Mouse (Mus musculus): Measurements from ENCODE around the gene Gxylt1. TPM values are rescaled to one million over a fixed set of nuclear protein-coding genes. Genes with fewer than 3 reads are reported as not detected.
"Not testable (repeated sequence)": the region's sequence is repeated elsewhere in the genome, so short reads cannot be mapped to it uniquely, and the experiment has no call there.

The Gxylt1 gene
- polyA plus RNA-seq, 1 experiment = 5.6 TPM

DNA sequence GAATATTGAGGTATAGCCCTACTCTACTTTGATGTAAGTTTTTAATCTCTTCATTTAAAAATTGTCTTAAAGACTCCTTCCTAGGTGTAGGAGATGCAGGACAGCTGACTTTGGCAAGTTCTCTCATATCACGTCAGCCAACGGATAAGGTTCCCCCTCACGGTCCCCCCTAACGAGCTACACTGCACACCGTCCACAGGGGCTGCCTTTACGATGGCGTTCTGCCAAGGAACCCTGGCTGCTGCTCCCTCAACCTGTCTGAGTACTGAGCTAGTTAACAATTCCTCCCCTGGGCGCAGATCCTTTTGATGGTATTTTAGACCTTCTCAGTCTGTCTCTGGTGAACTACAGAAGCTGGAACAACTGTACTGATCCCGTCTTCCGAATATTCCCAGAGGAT is 31.8 kb downstream of the Gxylt1 start:
- Histone ChIP-seq H3K4me1 (ENCODE audit: control insufficient read depth, insufficient read depth, insufficient read length, low read length) (no peaks in the 10 kb centered on the region), H3K27ac (replicated peaks; ENCODE audit: low read depth, low read length) (no peak overlapping the region), H3K4me3 (ENCODE audit: insufficient read depth, low read depth, low read length) (no peak overlapping the region)

DNA sequence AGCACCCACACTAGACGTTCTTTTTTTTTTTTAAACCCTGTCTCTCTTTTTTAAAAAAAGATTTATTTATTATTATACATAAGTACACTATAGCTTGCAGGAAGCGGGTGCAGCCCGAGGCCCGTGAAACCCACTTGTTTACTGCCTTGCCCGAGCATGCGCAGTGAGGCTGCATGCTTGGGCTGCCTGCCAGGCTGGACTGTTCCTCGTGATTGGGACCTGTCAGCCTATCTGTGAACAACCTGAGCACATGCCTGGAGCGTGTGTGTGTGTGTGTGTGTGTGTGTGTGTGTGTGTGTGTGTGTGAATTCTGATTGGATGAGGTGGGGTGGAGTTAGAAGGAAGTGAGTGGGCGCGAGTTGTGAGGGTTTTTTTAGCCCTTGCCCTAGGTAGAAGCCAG is 38.5 kb downstream of the Gxylt1 start:
- H3K4me3 ChIP-seq (ENCODE audit: insufficient read depth, low read depth, low read length); H3K27ac ChIP-seq (replicated peaks; ENCODE audit: low read depth, low read length); H3K4me1 ChIP-seq (ENCODE audit: control insufficient read depth, insufficient read depth, insufficient read length, low read length): not testable (repeated sequence)

DNA sequence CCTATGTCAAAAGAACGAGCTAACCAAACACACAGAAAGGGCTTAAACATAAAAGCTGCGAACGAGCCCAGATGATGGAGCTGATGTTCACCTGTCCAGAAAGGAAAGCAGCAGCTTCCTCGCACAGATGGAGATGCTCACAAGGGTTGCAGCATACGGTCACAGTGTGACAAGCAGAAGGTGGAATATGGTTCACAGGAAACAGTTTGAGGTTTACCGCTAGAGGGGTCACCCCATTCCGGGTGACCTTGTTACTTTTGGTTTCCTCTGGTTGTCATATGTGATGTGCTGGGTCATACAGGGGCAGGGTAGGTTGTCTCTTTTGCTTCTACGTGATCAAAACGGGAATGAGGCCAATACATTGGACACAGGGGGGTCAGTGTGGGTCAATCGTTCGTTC is 46.0 kb downstream of the Gxylt1 start:
- Histone ChIP-seq H3K4me3 (ENCODE audit: insufficient read depth, low read depth, low read length) (no peak overlapping the region), H3K27ac (replicated peaks; ENCODE audit: low read depth, low read length) (no peak overlapping the region), H3K4me1 (ENCODE audit: control insufficient read depth, insufficient read depth, insufficient read length, low read length) (no peaks in the 10 kb centered on the region)

DNA sequence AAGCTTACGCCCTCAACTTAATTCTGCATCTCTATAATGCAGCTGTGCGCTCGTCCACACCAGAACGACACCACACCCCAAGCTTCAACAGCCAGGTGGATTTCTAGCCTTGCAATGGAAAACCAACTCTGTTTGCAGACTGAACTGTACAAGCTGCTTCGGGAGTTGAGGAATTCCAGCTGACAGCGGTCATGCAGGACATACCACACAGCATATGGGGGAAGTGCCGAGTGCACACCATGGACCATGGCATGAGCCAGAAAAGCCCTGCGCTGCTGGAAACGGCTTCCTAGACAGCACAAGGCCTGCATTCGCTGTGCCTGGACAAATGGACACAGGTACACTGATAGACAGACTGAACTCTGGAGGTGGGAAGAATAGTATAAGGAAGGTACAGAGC is 46.6 kb downstream of the Gxylt1 start:
- Histone ChIP-seq H3K4me1 (ENCODE audit: control insufficient read depth, insufficient read depth, insufficient read length, low read length) (no peaks in the 10 kb centered on the region), H3K4me3 (ENCODE audit: insufficient read depth, low read depth, low read length) (no peak overlapping the region), H3K27ac (replicated peaks; ENCODE audit: low read depth, low read length) (no peak overlapping the region)

DNA sequence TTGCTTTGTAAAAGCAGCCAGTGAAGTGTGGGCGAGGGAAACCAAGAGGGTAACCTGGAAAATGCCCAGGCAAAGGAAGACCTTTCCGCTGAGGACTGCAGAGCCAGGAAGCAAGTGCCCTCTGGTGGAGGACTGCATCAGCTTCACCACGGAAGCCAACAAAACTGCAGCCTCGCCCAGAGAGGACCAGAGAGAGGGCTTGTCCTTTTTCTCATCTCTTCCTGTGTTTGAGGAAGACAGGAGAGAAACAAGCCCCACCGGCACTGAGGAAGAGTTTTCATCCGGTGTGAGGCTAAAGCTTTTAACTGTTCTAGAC is 47.3 kb downstream of the Gxylt1 start:
- H3K4me1 ChIP-seq (ENCODE audit: control insufficient read depth, insufficient read depth, insufficient read length, low read length) = no peaks in the 10 kb centered on the region
- H3K27ac ChIP-seq (replicated peaks; ENCODE audit: low read depth, low read length) = no peak overlapping the region
- H3K4me3 ChIP-seq (ENCODE audit: insufficient read depth, low read depth, low read length) = no peak overlapping the region

DNA sequence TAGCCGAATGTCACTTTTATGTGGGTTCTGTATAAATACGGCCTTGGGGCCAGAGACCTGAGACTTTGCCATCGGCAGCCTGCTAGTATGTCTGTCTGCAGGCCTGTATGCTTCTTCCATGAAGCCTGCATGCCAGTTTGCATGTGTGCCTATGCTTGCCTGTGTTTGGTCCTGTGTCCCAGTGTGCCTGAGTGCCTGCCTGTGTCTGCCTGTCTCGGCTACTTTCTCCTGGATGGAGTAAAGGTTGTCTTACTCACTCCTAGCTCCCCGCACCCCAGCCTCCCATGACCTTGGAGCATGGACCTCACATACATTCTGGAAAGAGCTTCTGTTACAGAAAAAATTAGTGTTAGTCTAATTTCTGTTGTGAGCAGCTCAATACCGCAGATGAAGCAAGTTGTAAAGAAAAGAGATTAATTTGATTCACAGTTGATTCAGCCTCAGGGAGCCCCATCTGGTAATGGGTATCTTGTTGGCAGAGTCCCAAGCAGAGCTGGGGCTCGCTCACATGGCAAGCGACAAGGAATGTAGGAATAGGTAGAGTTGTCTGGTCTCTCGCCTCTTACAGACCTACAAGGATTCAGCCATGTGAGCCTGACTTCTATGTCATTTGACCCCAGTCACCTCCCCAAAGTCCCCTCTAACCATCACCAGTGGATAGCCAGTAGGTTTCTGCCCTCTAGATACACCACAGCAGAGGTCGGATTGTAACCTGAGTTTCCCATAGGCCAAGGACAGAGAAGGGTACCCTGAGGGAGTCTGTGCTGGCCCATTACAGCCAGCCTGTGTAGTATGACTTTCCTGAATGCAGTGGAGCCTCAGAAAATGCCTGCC is 47.8 kb downstream of the Gxylt1 start:
- Histone ChIP-seq H3K27ac (replicated peaks; ENCODE audit: low read depth, low read length) (no peak overlapping the region), H3K4me1 (ENCODE audit: control insufficient read depth, insufficient read depth, insufficient read length, low read length) (no peaks in the 10 kb centered on the region), H3K4me3 (ENCODE audit: insufficient read depth, low read depth, low read length) (no peak overlapping the region)

DNA sequence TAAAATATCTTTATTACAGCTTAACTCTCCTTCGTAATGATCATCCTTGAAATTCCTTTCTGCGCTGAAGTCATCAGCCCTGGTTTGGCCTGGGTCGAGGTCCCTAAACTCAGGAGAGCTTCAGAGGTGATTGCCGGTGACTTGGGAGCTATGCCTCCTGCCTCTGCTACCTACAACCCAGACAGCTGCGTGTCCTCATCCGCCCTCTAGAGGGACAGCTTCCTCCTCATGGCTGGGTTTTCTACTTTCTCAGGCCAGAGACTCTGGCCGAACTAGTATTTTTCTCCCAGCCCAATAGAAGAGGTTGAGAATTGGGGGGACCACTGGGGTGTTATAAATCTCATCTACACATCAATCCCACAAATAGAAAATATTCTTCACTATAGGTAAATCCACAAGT is 52.5 kb downstream of the Gxylt1 start:
- Histone ChIP-seq H3K27ac (replicated peaks; ENCODE audit: low read depth, low read length) (no peak overlapping the region), H3K4me3 (ENCODE audit: insufficient read depth, low read depth, low read length) (no peak overlapping the region), H3K4me1 (ENCODE audit: control insufficient read depth, insufficient read depth, insufficient read length, low read length) (no peaks in the 10 kb centered on the region)

DNA sequence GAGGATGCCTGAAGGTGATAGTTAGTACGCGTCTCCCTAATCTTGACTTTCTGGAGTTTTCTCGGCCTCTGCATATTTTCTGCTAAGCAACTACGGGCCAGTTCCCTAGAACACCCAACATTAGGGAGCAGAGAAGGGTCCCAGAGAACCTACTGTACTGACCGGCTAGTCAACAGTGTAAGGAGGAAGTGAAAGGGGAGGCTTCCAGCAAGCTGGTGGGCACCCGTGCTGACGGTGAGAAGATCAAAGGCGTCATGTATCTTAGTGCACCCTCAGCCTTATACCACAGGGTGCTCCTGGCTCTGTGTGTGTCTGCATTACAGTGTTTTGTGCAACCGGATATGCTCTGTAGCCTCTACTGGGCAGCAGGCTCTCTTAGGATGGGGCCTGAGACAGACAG is 62.4 kb downstream of the Gxylt1 start:
- H3K4me3 ChIP-seq (ENCODE audit: insufficient read depth, low read depth, low read length) = no peak overlapping the region
- H3K4me1 ChIP-seq (ENCODE audit: control insufficient read depth, insufficient read depth, insufficient read length, low read length) = no peaks in the 10 kb centered on the region
- no peak overlapping the region for H3K27ac ChIP-seq (replicated peaks; ENCODE audit: low read depth, low read length)

DNA sequence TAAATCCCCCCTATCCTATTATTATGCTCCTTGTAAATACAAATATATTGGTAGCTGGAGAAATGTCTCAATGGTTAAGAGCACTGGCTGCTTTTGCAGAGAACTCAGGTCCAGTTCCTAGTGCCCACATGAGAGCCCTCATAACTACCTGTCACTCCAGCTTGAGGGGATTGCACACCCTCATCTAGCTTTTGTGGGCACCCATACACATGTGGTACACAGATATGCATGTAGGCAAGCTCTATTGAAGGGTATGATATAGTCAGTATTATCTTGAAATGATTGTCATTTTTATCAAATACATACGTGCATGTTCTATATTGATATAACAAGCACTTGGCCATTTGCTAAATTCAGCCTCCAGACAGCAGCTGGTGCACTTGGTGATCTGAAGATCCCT is 70.1 kb downstream of the Gxylt1 start:
- Histone ChIP-seq H3K27ac (replicated peaks; ENCODE audit: low read depth, low read length) (no peak overlapping the region), H3K4me3 (ENCODE audit: insufficient read depth, low read depth, low read length) (no peak overlapping the region), H3K4me1 (ENCODE audit: control insufficient read depth, insufficient read depth, insufficient read length, low read length) (no peaks in the 10 kb centered on the region)

DNA sequence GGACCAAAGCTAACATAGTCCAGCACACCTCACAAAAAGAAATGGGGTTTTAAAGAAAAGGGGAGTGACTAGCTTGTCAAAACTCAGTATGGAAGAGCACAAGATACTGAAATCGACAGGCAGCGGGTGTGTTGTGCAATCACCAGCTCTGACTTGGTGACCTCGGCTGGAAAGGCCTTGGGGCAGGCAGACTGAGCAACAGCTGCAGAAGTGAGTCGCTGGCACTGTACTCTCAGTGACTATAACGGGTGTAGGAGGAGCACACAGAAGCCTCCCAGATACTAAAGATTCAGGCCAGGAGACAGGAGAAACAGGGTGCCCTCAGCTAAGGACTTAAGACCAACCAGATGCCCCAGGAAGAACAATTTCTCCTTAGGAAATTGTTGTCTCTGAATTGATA is 73.0 kb downstream of the Gxylt1 start:
- H3K4me1 ChIP-seq (ENCODE audit: control insufficient read depth, insufficient read depth, insufficient read length, low read length) = no peaks in the 10 kb centered on the region
- H3K4me3 ChIP-seq (ENCODE audit: insufficient read depth, low read depth, low read length) = no peak overlapping the region
- no peak overlapping the region for H3K27ac ChIP-seq (replicated peaks; ENCODE audit: low read depth, low read length)

DNA sequence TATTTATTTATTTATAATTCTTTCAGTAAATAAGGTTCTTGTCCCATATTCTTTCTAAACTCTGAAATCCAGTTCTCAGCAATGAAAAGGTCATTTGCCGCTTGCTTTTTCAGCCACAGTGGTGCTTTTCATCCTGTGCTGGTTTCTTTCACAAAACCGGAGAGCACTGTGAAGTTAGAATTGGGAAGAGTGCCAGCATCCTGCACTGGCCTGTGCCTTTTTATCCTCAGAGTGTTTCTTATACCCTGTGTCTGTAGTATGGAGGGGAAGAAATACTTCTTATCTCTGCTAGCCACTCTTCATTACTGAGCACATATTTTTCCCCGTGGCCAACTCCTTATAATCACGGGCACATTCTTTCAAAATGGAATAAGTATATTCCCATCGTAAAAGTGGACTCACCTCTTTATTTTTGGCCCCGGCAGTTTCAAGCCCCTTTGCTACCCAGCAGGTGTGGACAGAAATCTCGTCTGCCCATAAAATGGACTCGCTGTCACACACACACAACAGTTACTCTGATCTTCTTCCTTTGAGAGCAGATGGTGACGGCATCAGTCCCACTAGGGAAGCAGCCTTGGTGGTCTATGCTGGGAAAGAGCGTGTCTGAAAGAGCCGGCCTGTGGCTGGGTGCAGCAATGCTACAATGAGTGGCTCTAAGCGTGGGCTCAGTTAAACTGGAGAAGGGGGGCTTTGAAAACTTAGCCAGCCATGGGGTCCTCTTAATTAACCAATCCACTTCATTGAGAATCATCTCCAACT is 83.4 kb downstream of the Gxylt1 start:
- H3K4me3 ChIP-seq (ENCODE audit: insufficient read depth, low read depth, low read length) = no peak overlapping the region
- H3K27ac ChIP-seq (replicated peaks; ENCODE audit: low read depth, low read length) = no peak overlapping the region
- no peaks in the 10 kb centered on the region for H3K4me1 ChIP-seq (ENCODE audit: control insufficient read depth, insufficient read depth, insufficient read length, low read length)

Other genes with a start within 250 kb of the Gxylt1 start
- 37.8 and 62.9 TPM in 2 replicates for gene Yaf2, start 61.8 kb upstream of the Gxylt1 start, polyA plus RNA-seq (2012; ENCODE audit: insufficient read depth, insufficient read length, missing spikeins)
- gene Zcrb1, start 123.2 kb upstream of the Gxylt1 start, polyA plus RNA-seq (2012; ENCODE audit: insufficient read depth, insufficient read length, missing spikeins) = 192 TPM in 2 replicates
- 15.4 and 19.5 TPM in 2 replicates for gene Pphln1, start 123.2 kb upstream of the Gxylt1 start, polyA plus RNA-seq (2012; ENCODE audit: insufficient read depth, insufficient read length, missing spikeins)

All from brown adipose tissue, adult 24 weeks (tissue).